Mouse (Mus musculus): ENCODE data around the gene Thyn1.

DNA sequence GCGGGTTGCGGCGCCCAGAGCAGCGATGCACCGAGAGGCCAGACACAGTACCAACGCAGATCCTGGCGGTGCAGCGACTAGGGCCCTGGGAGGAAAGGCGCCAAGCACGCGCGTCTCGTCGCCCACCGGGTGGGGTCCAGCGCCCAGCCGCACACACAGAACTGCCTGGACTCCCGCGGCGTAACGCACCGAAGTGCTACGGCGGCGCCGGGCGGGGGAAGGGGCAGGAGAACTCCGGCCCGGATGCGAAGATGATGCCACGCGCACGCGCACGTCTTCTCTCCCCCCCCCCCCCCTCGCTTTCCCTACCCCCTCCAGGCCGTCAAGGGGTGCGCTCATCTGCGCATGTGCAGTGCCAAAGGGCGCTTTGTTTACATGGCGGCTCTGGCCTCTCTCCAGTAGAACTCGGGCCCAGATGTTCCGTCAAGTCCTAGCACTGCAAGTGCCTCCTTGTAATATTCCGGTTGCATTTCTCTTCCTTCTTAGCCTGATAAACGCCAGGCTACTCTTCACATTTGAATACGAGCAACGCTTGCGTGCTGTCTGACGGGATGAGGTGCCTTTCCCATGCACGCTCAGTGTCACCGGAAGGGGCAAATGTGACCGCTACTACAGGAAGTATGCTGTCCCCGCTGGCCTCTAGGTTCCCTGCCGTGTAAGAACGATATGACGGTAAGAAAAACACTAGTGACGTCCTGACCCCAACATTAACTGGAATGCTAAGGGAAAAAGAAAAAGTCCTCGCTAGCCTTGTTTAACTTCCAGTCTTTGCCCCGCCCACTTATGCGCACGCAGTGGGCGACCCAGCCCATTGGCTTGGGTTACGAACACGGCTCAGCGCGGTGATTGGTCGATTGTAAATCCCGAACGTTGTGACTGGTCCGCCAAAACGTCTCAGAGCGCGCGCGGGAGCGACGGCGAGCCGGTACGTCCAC lies 30.6 kb downstream of the Thyn1 start, which contains the start of the genes Vps26b and Ncapd3:
- TF ChIP-seq MAFK (IDR thresholded peaks at IDR 0.05; ENCODE audit: insufficient read depth, low read depth, low read length) (no peak), ZC3H11A (IDR thresholded peaks at IDR 0.05; ENCODE audit: borderline replicate concordance, low read depth, low read length) (no peak), HCFC1 (IDR thresholded peaks at IDR 0.05; ENCODE audit: borderline replicate concordance, insufficient read depth, low read length) (no peak; the same call in none of the 2 replicates), ZNF384 (IDR thresholded peaks at IDR 0.05; ENCODE audit: low read depth, low read length) (no peak)

All from ES-E14 (cell line).